Comparison of ENCODE assay signal across 8 mouse cellular contexts in genomic region chr9:88546166-88546565, GRCm38 (mm10). TPM values are rescaled to one million over a fixed set of nuclear protein-coding genes. Genes with fewer than 3 reads are reported as not detected.
A peak's percentile ranks its signal among the peaks of the same experiment; 100 is the strongest.
DNase-seq lines count a peak whose midpoint lies in the region; ATAC-seq lines count a peak whose summit lies in the region.

No protein-coding gene starts in this region.

- H3K27me3 ChIP-seq in heart, embryonic 12.5 days (replicated peaks) = no peaks in the 10 kb centered on the region

- H3K9me3 ChIP-seq in heart, embryonic 12.5 days (replicated peaks) = no peaks in the 10 kb centered on the region

- 9% methylated on average over 2 of the region's 2 CpGs for WGBS in heart, embryonic 12.5 days

- H3K4me1 ChIP-seq in heart, embryonic 12.5 days (replicated peaks) = peaks cover 14% of the 10 kb centered on the region

- H3K9ac ChIP-seq in heart, embryonic 12.5 days = no peak overlapping the region

- H3K4me3 ChIP-seq in heart, embryonic 12.5 days = no peak overlapping the region

- no peak overlapping the region for H3K4me2 ChIP-seq in heart, embryonic 12.5 days

- H3K27ac ChIP-seq in heart, embryonic 12.5 days (ENCODE audit: poor library complexity, severe bottlenecking) = no peak overlapping the region

- 0 out of 2 replicates have a peak, but pooled peaks cover 3% of the 10 kb centered on the region for H3K36me3 ChIP-seq in heart, embryonic 12.5 days

- DNase-seq in heart, adult 8-10 months (ENCODE audit: low spot score) = peak; percentile 73
- peak; percentile 53 for DNase-seq in urinary bladder, postnatal 25 days (ENCODE audit: low spot score)
- no peak for DNase-seq in urinary bladder, adult 2 months (ENCODE audit: low spot score)
- DNase-seq in cerebellum, postnatal 10 days = peak; percentile 76 to 82
- DNase-seq in induced T-regulatory cell, adult 2 months (ENCODE audit: low read depth) = peak; percentile 89
- DNase-seq in natural killer cell, adult 2 months (ENCODE audit: low spot score in 2 of 2) = peak; percentile 55 to 67

- no peak for ATAC-seq in heart, embryonic 12.5 days (ENCODE audit: insufficient number of reproducible peaks, low FRiP score)
- ATAC-seq in frontal cortex, adult (ENCODE audit: low TSS enrichment) = no peak

RNA-seq across cellular contexts. Expression of gene Zfp949, which starts 1.7 kb away (rescaled TPM):
- total RNA-seq in heart, adult 8-10 months (2022) = 1 to 10 TPM; 5.4 to 8.6 (median 6.0) TPM
- 5.9 and 6.9 TPM in 2 replicates for polyA plus RNA-seq in heart, embryonic 12.5 days (2016; fragmentation: Nextera tagmentation; extraction: Ambion mirVana)
- polyA plus RNA-seq in urinary bladder, adult 2 months (2012; rRNA removed) = 9.7 and 10.3 TPM in 2 replicates

RNA-seq across cellular contexts. Expression of gene Trim43a, which starts 34.5 kb away (rescaled TPM):
- not detected for total RNA-seq in heart, adult 8-10 months (2022)
- 0.21 and 0.45 TPM in 2 replicates for polyA plus RNA-seq in heart, embryonic 12.5 days (2016; fragmentation: Nextera tagmentation; extraction: Ambion mirVana)
- 0.03 TPM in 1 of 2 replicates, not detected in the other for polyA plus RNA-seq in urinary bladder, adult 2 months (2012; rRNA removed)
